Mouse (Mus musculus): ENCODE measurements around the gene Zbtb8a.

The Zbtb8a gene

DNA sequence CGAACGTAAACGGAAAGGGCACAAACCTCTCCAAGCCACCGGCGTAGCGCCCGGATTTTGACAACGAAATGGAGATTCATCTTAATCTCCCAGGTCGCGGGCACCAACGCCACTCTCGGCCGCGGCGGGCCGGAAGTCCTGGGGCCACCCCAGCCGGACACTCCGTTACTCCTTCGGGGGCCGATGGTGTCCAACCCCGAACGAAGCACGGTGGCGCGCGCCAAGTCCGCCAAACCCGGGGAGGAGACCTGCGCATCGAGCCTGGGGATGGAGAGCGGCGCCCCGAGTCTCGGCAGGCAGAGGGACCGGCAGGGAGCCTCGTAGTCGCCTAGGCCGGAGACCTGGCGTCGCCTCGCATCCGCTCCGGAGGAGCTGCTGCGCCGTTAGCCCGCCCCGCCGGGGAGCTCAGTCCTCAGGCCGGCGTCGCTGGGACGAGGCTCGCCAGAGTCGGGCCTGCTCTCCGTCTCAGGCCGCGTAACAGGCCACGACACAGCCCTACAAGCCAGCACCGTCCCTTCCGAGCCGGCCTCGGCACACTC lies 43.2 kb downstream of the Zbtb8a start:
- no peak for DNase-seq (ENCODE audit: low spot score in 2 of 2)

- DNase-seq (ENCODE audit: low spot score in 2 of 2) = no peak
These were observed 45.1 kb downstream of the Zbtb8a start for GRCm38 (mm10) chr4:129332846-129333245.

DNA sequence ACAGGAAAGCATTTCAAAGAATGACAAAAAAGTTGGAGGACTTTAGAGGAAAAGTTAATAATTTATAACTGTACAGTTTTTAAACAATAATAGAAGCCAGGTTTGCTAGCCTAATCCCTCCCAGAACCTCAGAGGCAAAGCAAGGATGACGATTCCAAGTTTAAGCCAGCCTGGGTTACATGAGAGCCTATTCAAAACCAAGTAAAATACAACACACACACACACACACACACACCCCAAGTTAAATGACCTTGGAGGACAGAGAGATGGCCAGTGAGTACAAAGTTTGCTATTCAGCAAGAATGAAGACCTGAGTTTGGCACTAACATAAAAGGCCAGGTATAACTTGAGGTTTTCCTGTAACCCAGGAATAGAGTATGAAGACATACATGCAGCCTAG lies 51.7 kb downstream of the Zbtb8a start:
- DNase-seq (ENCODE audit: low spot score in 2 of 2) = no peak

- no peak for DNase-seq (ENCODE audit: low spot score in 2 of 2)
These were observed 53.2 kb downstream of the Zbtb8a start for GRCm38 (mm10) chr4:129324756-129325155.

GRCm38 (mm10) chr4:129323491-129323890 lies 54.4 kb downstream of the Zbtb8a start:
- no peak for DNase-seq (ENCODE audit: low spot score in 2 of 2)

- DNase-seq (ENCODE audit: low spot score in 2 of 2) = no peak
These were observed 55.9 kb downstream of the Zbtb8a start for GRCm38 (mm10) chr4:129322042-129322441.

- no peak for DNase-seq (ENCODE audit: low spot score in 2 of 2)
These were observed 57.0 kb downstream of the Zbtb8a start for GRCm38 (mm10) chr4:129320876-129321275.

DNA sequence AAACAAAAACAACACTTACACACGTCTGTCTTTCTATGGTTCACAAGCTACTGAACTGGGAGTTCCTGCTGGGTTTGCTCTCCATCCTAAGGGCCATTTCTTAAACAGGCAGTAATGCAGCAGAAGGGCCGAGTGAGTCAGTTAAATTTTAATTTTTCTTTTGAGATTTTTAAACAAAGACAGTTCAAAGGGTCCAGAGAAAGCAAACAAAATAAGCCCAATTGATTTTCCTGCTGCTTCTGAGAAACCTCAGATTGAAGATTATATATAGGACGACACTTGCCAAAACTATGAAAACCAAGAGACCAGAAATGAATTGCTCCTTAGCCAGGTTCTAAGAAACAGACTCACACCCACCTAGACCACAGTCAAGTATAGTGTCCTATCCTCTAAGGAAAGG lies 64.0 kb downstream of the Zbtb8a start:
- no peak for DNase-seq (ENCODE audit: low spot score in 2 of 2)

- no peak for DNase-seq (ENCODE audit: low spot score in 2 of 2)
These were observed 70.0 kb downstream of the Zbtb8a start for GRCm38 (mm10) chr4:129307936-129308335.

- DNase-seq (ENCODE audit: low spot score in 2 of 2) = no peak
These were observed 73.6 kb downstream of the Zbtb8a start for GRCm38 (mm10) chr4:129304306-129304705.

- DNase-seq (ENCODE audit: low spot score in 2 of 2) = no peak
These were observed 74.1 kb downstream of the Zbtb8a start for GRCm38 (mm10) chr4:129303816-129304215.
